Mouse (Mus musculus) intestine, postnatal 0 days (tissue): ENCODE results near the gene Ywhab. TPM values are rescaled to one million over a fixed set of nuclear protein-coding genes. Genes with fewer than 3 reads are reported as not detected.

Source experiments
- ATAC-seq: fragments of 200-750 bp; cut with Nextera tagmentation; 2 replicates; pipeline ENCODE4 v1.8.0; 2017; ENCODE audit warnings: mild to moderate bottlenecking, moderate TSS enrichment, moderate library complexity
- H3K27ac ChIP-seq: fragments of 300-500 bp; sonication (generic); 2 replicates; pipeline ENCODE4 v1.5.1; 2014; ENCODE audit warnings: mild to moderate bottlenecking, low read depth, low read length, moderate library complexity
- H3K27me3 ChIP-seq: fragments of 300-500 bp; sonication (generic); replicated peaks from 2 replicates; pipeline ENCODE4 v1.6.1; 2014; ENCODE audit warnings: low read length, mixed read lengths; ENCODE audit not compliant: control insufficient read depth, insufficient read depth
- H3K36me3 ChIP-seq: fragments of 300-500 bp; sonication (generic); 2 replicates; pipeline ENCODE4 v1.6.1; 2014; ENCODE audit warnings: mild to moderate bottlenecking, moderate library complexity; ENCODE audit not compliant: control insufficient read depth, insufficient read depth
- H3K4me1 ChIP-seq: fragments of 300-500 bp; sonication (generic); replicated peaks from 2 replicates; pipeline ENCODE4 v1.6.1; 2014; ENCODE audit warnings: antibody characterized with exemption, low read length, mixed read lengths; ENCODE audit not compliant: control insufficient read depth, insufficient read depth
- H3K4me2 ChIP-seq: fragments of 300-500 bp; sonication (generic); replicated peaks from 2 replicates; pipeline ENCODE4 v1.6.1; 2014; ENCODE audit warnings: low read depth, mild to moderate bottlenecking, moderate library complexity
- H3K4me3 ChIP-seq: fragments of 300-500 bp; sonication (generic); 2 replicates; pipeline ENCODE4 v1.5.1; 2014; ENCODE audit warnings: low read depth, low read length
- H3K9ac ChIP-seq: fragments of 300-500 bp; sonication (generic); 2 replicates; pipeline ENCODE4 v1.6.1; 2014; ENCODE audit warnings: mild to moderate bottlenecking, low read depth, low read length
- H3K9me3 ChIP-seq: fragments of 300-500 bp; sonication (generic); 2 replicates; pipeline ENCODE4 v1.6.1; 2016; ENCODE audit warnings: mixed run types; ENCODE audit not compliant: control insufficient read depth
- CTCF ChIP-seq: sonication (generic); IDR thresholded peaks from 2 replicates; pipeline ENCODE4 v1.5.1; 2016; ENCODE audit warnings: low read depth, mild to moderate bottlenecking, control low read depth, antibody characterized with exemption, moderate library complexity
- WGBS: fragments of 180-500 bp; shearing (Covaris S2); extraction: QIAGEN DNeasy Blood & Tissue Kit; methylation state at CpG from one replicate; pipeline ENCODE4 v1.1.7; 2014; 5-methylcytosine and 5-hydroxymethylcytosine counted together
- polyA plus RNA-seq: library from polyadenylated mRNA; unstranded; fragments of >200 nt; fragmentation: Nextera tagmentation; extraction: Ambion mirVana; gene quantifications from 2 replicates; pipeline ENCODE4 v1.2.1, GENCODE M21; 2015

Gene Ywhab
- polyA plus RNA-seq, 1 experiment from 2014 or later, result 180 TPM

DNA sequence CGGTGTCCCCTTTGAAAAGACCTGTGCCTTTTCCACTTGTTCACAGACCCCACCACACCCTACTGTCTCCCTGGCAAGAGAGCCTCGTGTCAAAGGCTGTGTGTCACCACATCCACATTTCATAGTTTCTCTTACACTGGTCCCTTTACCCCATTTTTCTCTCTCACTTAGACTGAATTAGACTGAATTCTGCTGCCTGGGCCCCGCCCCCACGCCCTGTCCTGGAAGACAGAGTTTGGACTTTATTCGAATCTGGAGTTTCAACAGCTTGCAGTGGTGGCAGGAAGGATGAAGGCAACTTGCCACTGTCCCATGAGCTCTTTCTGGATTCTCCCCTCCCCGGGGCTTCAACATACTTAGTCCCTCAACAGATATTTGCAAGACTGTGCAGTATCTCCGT lies 29.1 kb upstream of the Ywhab start:
- H3K27me3 ChIP-seq, result no peaks in the 10 kb centered on the region
- H3K4me2 ChIP-seq, result no peak overlapping the region
- H3K4me3 ChIP-seq, result no peak overlapping the region
- 69% methylated on average over 7 of the region's 7 CpGs for WGBS
- H3K4me1 ChIP-seq, result no peaks in the 10 kb centered on the region
- no peak for ATAC-seq
- no peaks in the 10 kb centered on the region for H3K9me3 ChIP-seq
- no peak for TF ChIP-seq CTCF
- no peak overlapping the region for H3K27ac ChIP-seq
- H3K36me3 ChIP-seq, result no peaks in the 10 kb centered on the region
- H3K9ac ChIP-seq, result no peak overlapping the region

DNA sequence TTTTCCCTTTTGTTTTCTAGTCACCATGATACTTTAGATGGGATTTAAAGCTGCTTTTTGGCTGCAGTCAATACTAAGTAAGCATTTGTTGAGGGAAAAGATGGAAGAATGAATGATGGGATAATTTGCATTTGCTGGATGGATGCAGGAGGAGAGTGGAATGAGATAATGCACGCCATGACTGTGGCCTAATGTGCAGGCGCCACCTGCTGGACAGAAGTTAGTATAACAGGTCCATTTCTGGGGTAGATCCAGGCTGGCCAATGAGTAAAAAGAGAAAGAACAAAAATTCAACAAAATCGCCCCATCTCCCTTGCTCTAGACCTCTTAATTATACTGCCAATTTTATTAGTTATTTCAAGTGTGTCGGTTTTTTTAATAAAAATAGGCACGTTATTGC lies 26.2 kb upstream of the Ywhab start:
- Histone ChIP-seq H3K9me3 (no peaks in the 10 kb centered on the region), H3K27me3 (no peaks in the 10 kb centered on the region), H3K9ac (no peak overlapping the region), H3K4me1 (no peaks in the 10 kb centered on the region), H3K27ac (no peak overlapping the region), H3K36me3 (no peaks in the 10 kb centered on the region), H3K4me2 (no peak overlapping the region), H3K4me3 (no peak overlapping the region)
- TF ChIP-seq CTCF, result peak; percentile 94
- WGBS, result 2% methylated on average over 5 of the region's 5 CpGs
- ATAC-seq, result no peak

DNA sequence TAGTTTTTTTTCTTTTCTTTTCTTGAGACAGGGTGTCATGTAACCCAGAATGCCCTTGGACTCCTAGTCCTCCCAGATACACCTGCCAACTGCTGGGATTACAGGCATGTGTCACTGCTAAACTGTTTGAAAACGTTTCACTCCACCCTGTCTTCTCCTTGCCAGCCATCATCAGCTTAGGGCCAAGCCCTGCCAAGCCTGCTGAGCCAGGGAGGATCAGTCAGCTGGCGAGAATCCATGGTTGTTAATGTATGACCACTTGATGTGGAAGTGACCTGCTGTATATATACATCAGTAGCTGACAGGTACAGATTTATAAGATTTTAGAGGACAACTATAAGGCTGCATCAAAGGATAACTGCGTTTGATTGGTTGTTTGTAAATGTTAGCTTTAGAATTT lies 24.4 kb upstream of the Ywhab start:
- H3K9me3 ChIP-seq, result no peaks in the 10 kb centered on the region
- H3K9ac ChIP-seq, result no peak overlapping the region
- H3K4me3 ChIP-seq, result no peak overlapping the region
- H3K36me3 ChIP-seq, result no peaks in the 10 kb centered on the region
- WGBS, result 41% methylated on average over 3 of the region's 3 CpGs
- no peaks in the 10 kb centered on the region for H3K4me1 ChIP-seq
- no peak overlapping the region for H3K4me2 ChIP-seq
- H3K27ac ChIP-seq, result no peak overlapping the region
- no peak for TF ChIP-seq CTCF
- no peaks in the 10 kb centered on the region for H3K27me3 ChIP-seq
- ATAC-seq, result no peak

DNA sequence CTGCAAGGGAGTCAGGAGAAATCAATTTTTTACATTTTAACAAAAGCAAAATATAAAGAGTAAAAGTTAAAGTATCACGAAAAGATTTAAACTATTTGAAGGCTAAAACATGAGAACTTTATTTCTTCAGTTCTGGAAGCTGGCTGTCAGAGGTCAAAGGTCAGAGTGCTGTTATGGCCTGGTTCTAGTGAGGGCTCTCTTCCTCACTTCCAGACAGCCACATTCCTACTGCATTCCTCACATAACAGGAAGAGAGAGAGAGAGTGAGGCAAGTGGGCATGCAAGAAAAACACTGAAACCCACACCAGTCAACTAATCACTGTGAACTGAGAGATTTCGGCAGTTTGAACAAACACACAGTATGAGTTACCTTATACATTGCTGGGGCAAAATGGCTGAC lies 20.7 kb upstream of the Ywhab start:
- H3K27ac ChIP-seq, result no peak overlapping the region
- H3K27me3 ChIP-seq, result no peaks in the 10 kb centered on the region
- H3K4me1 ChIP-seq, result no peaks in the 10 kb centered on the region
- no peaks in the 10 kb centered on the region for H3K36me3 ChIP-seq
- H3K9ac ChIP-seq, result no peak overlapping the region
- H3K9me3 ChIP-seq, result no peaks in the 10 kb centered on the region
- no peak overlapping the region for H3K4me2 ChIP-seq
- no peak for TF ChIP-seq CTCF
- ATAC-seq, result no peak
- 76% methylated on average over 2 of the region's 2 CpGs for WGBS
- no peak overlapping the region for H3K4me3 ChIP-seq

DNA sequence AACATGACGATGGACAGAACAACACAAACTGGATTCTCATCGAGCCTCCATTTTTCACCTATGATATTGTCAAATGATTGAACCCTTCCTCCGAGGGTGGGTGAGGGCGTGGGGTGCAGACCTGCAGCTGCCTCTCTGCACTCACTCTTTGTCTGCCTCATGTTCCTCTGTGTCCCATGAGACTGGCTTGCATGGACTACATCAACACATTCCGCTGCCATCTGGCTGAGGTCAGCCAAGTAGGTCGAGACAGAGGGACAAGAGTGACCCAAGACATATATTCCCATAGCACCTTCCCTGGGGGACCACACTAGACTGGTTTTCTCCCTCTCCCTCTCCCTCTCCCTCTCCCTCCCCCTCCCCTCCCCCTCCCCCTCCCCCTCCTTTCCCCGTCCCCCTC lies 18.3 kb upstream of the Ywhab start:
- no peak for ATAC-seq
- Histone ChIP-seq H3K27me3 (no peaks in the 10 kb centered on the region), H3K4me3 (no peak overlapping the region), H3K36me3 (no peaks in the 10 kb centered on the region), H3K9ac (no peak overlapping the region), H3K4me1 (no peaks in the 10 kb centered on the region), H3K9me3 (no peaks in the 10 kb centered on the region), H3K4me2 (no peak overlapping the region), H3K27ac (no peak overlapping the region)
- WGBS, result 92% methylated on average over 6 of the region's 7 CpGs
- no peak for TF ChIP-seq CTCF

DNA sequence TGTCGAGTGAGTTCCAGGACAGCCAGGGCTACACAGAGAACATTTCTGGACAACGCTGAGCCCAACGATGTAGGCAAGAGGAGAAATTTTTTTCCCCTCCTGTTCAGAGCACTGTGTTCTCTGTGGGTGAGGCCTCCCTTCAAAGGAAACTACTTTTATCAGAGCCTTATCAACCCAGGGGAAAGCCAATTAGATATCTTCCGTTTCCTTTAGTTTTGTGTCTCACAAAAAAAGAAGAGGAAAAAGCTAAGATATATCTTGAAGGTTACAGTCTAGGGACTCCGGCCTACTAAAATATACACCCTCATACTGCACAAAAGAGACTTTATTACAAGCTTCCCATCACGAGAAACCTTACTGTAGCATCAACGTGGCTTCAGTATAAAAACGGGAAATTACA lies 7.5 kb upstream of the Ywhab start:
- Histone ChIP-seq H3K4me1 (no peaks in the 10 kb centered on the region), H3K4me3 (no peak overlapping the region), H3K27me3 (no peaks in the 10 kb centered on the region), H3K9ac (no peak overlapping the region), H3K9me3 (no peaks in the 10 kb centered on the region), H3K36me3 (no peaks in the 10 kb centered on the region), H3K4me2 (no peak overlapping the region), H3K27ac (no peak overlapping the region)
- no peak for ATAC-seq
- WGBS, result 63% methylated on average over 8 of the region's 8 CpGs
- TF ChIP-seq CTCF, result no peak

DNA sequence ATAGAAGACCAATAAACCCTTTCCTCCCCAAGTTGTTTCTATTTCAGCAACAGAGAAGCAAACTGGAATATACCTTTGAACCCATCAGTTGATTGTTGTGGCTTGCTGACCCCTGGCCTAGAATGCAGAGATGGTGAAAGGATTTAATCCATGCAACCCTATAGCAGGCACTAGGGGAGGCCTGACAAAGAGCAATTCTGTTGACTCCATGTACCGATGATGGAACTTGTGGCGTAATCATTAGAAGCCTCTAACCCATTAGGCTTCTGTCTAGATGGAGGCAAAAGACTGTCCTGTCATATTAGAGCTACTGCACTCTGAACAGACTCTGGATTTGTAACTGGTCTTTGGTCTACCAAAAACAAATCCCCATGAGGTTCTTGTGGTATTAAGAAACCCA lies 1.9 kb upstream of the Ywhab start:
- H3K9me3 ChIP-seq, result no peaks in the 10 kb centered on the region
- H3K27me3 ChIP-seq, result no peaks in the 10 kb centered on the region
- H3K36me3 ChIP-seq, result no peaks in the 10 kb centered on the region; the same call in 1 of the 2 replicates
- no peak for ATAC-seq
- H3K4me3 ChIP-seq, result no peak overlapping the region
- H3K9ac ChIP-seq, result no peak overlapping the region
- H3K27ac ChIP-seq, result no peak overlapping the region
- no peak for TF ChIP-seq CTCF
- WGBS, result 98% methylated on average over 2 of the region's 2 CpGs
- 0 out of 2 replicates have a peak, but pooled peaks cover 4% of the 10 kb centered on the region for H3K4me1 ChIP-seq
- H3K4me2 ChIP-seq, result no peak overlapping the region
